ENCODE assay signal across 10 mouse cellular contexts in the genomic region with DNA sequence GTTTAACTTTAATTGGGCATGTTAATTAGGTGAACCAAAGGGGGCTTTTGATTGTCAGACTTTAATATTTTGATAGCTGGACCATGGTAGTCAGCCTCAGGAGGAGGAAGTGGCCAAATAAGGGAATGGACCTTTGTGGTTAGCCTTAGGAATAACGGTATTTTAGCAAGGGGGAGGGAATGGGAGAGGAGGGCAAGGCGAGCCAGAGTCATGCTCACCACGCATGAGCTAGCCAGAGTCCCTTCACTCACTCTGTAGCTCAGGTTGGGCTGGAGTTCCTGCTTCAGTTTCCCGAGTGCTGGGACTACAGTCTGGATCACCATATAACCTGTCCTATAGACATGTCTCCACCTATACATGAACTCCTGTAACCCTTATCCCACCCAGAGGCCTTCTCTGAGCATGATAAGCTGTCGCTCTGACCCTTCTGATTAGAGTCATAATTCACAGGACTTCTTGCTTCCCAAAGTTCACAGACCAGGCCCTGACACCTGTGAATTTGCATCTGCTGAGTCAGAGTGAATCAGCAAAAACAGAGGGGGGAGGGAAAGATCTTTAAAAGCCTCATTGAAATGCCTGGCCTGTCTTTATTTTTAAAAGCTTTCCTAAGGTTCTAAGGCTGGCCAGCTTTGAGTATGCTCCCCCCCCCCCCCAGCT. TPM values are rescaled to one million over a fixed set of nuclear protein-coding genes. Genes with fewer than 3 reads are reported as not detected.
A peak's percentile ranks its signal among the peaks of the same experiment; 100 is the strongest.
DNase-seq lines count a peak whose midpoint lies in the region; ATAC-seq and TF ChIP-seq lines count a peak whose summit lies in the region.
"Had no signal": no experiment of that assay in that cellular context is flagged by ENCODE, and none has a peak within 500 bp of the region (broad histone marks: within the 10 kb centered on the region; RNA-seq: fewer than 3 reads in every experiment).

No protein-coding gene starts in this region.

- no peaks in the 10 kb centered on the region for H3K27me3 ChIP-seq in Patski
- no peaks in the 10 kb centered on the region for H3K27me3 ChIP-seq in liver, embryonic 11.5 days (replicated peaks; ENCODE audit: control insufficient read depth, insufficient read depth, low read length)
- H3K27me3 ChIP-seq in forebrain, embryonic 11.5 days (ENCODE audit: control insufficient read depth, insufficient read depth, low read length), result no peaks in the 10 kb centered on the region; the same call in 1 of the 2 replicates
- H3K27me3 ChIP-seq: embryonic facial prominence, embryonic 12.5 days had no signal

- no peaks in the 10 kb centered on the region for H3K9me3 ChIP-seq in liver, embryonic 11.5 days (ENCODE audit: control insufficient read depth, low read length)
- H3K9me3 ChIP-seq in forebrain, embryonic 11.5 days (ENCODE audit: control insufficient read depth, low read length), result no peaks in the 10 kb centered on the region
- H3K9me3 ChIP-seq: embryonic facial prominence, embryonic 12.5 days had no signal

- H3K4me3 ChIP-seq in liver, embryonic 11.5 days (ENCODE audit: low read depth, low read length), result no peak overlapping the region
- no peak overlapping the region for H3K4me3 ChIP-seq in forebrain, embryonic 11.5 days (ENCODE audit: low read depth, low read length)
- H3K4me3 ChIP-seq: embryonic facial prominence, embryonic 12.5 days had no signal

- no peak for TF ChIP-seq CTCF in Patski (IDR thresholded peaks at IDR 0.05)

- peak; percentile 39 for DNase-seq in spleen, adult 12 weeks (ENCODE audit: low spot score)
- no peak for DNase-seq in spleen, adult 18-20 months
- DNase-seq in Patski (ENCODE audit: low read depth, low spot score), result no peak
- no peak for DNase-seq in liver, embryonic 11.5 days (ENCODE audit: low spot score)
- peak; percentile 36 for DNase-seq in yolk sac, embryonic 10.5 days (ENCODE audit: low spot score)
- DNase-seq in forebrain, embryonic 11.5 days (ENCODE audit: low spot score), result no peak
- DNase-seq in gastrocnemius, postnatal 25 days, result no peak
- DNase-seq in cerebellum, postnatal 10 days, result no peak
- DNase-seq: lung, postnatal 4 days had no signal

- WGBS in liver, embryonic 11.5 days, result 36% methylated on average over 5 of the region's 5 CpGs
- 74% methylated on average over 5 of the region's 5 CpGs for WGBS in forebrain, embryonic 11.5 days

- peak; percentile 40 for ATAC-seq in Patski
- ATAC-seq in liver, embryonic 11.5 days (replicated peaks; ENCODE audit: low FRiP score), result peak; percentile 82
- ATAC-seq in forebrain, embryonic 11.5 days (replicated peaks; ENCODE audit: low FRiP score), result no peak

- peaks cover 37% of the 10 kb centered on the region for H3K4me1 ChIP-seq in liver, embryonic 11.5 days (replicated peaks; ENCODE audit: control insufficient read depth, insufficient read depth, low read length)
- no peaks in the 10 kb centered on the region for H3K4me1 ChIP-seq in forebrain, embryonic 11.5 days (replicated peaks; ENCODE audit: control insufficient read depth, insufficient read depth, low read length)

- H3K4me2 ChIP-seq in liver, embryonic 11.5 days, result no peak overlapping the region
- H3K4me2 ChIP-seq in forebrain, embryonic 11.5 days (ENCODE audit: low read depth, low read length, severe bottlenecking), result no peak overlapping the region
- H3K4me2 ChIP-seq: embryonic facial prominence, embryonic 12.5 days had no signal

- CTCF ChIA-PET in Patski (lab: Charles Lee), result interaction anchor here (0.9 to 1.5 kb wide), 2 partner anchors 10 to 20 kb away, joined by 3 read pairs; a partner anchor contains a TSS

- POLR2A ChIA-PET in Patski (lab: Charles Lee), result interaction anchor here (0.6 to 0.9 kb wide), 2 partner anchors 74 to 107 kb away, joined by 4 to 5 read pairs; no protein-coding TSS in a partner anchor

- no peak overlapping the region for H3K9ac ChIP-seq in liver, embryonic 11.5 days (ENCODE audit: low read depth, low read length)
- no peak overlapping the region for H3K9ac ChIP-seq in forebrain, embryonic 11.5 days (ENCODE audit: low read length)
- H3K9ac ChIP-seq: embryonic facial prominence, embryonic 12.5 days had no signal

- H3K36me3 ChIP-seq in liver, embryonic 11.5 days (ENCODE audit: control insufficient read depth, insufficient read depth, low read length), result no peaks in the 10 kb centered on the region
- H3K36me3 ChIP-seq in forebrain, embryonic 11.5 days (ENCODE audit: control insufficient read depth, insufficient read depth, low read length), result no peaks in the 10 kb centered on the region; the same call in 1 of the 2 replicates
- H3K36me3 ChIP-seq: embryonic facial prominence, embryonic 12.5 days had no signal

- H3K27ac ChIP-seq in liver, embryonic 11.5 days (ENCODE audit: low read depth, low read length), result peak overlapping the region; percentile 66
- no peak overlapping the region for H3K27ac ChIP-seq in forebrain, embryonic 11.5 days (ENCODE audit: low read depth, low read length)
- H3K27ac ChIP-seq: embryonic facial prominence, embryonic 12.5 days had no signal

- in situ Hi-C loops in Patski (cut with MboI; ENCODE audit: low pct_unique_long_range_greater_than_20kb), result no loop called here

RNA-seq across cellular contexts. Expression of a gene that starts 10.4 kb away (rescaled TPM):
- polyA plus RNA-seq in Patski (2021), result 118 TPM
- 16.5 and 16.6 TPM in 2 replicates for polyA plus RNA-seq in liver, embryonic 11.5 days (2014; fragmentation: Nextera tagmentation; extraction: Ambion mirVana)
- polyA plus RNA-seq in forebrain, embryonic 11.5 days (2014; fragmentation: Nextera tagmentation; extraction: Ambion mirVana), result 0.28 TPM in 1 of 2 replicates, not detected in the other
- total RNA-seq in gastrocnemius, postnatal 25 days (2021), result under 1 TPM; 0.80 to 0.87 TPM

Comparison
In these comparisons a context has a peak if more than half of its experiments do, and no peak if none do; other contexts are left out.
1. DNase-seq: peak in spleen, adult 12 weeks (single experiment) and yolk sac, embryonic 10.5 days (single experiment); none in spleen, adult 18-20 months (0 of 2), Patski (single experiment), liver, embryonic 11.5 days (single experiment), forebrain, embryonic 11.5 days (single experiment), gastrocnemius, postnatal 25 days (single experiment) and cerebellum, postnatal 10 days (0 of 2).
2. RNA of a gene that starts 10.4 kb away (polyA plus RNA-seq): 118 TPM in Patski (single experiment) and 16.5 to 16.6 TPM in liver, embryonic 11.5 days; 0.28 TPM in forebrain, embryonic 11.5 days; every median in the first group is over 10 times any median in the second.